Mouse (Mus musculus) lung, postnatal 0 days (tissue): ENCODE data around the gene Vstm4.
A peak's percentile ranks its signal among the peaks of the same experiment; 100 is the strongest.

Experiments used
- CTCF ChIP-seq: IDR thresholded peaks from 2 replicates; pipeline ENCODE4 v1.5.1; 2016; ENCODE audit warnings: antibody characterized with exemption, mild to moderate bottlenecking
- EP300 ChIP-seq: IDR thresholded peaks from 2 replicates; pipeline ENCODE4 v1.6.1; 2016; ENCODE audit warnings: antibody characterized with exemption, mild to moderate bottlenecking, control low read depth

GRCm38 (mm10) chr14:32950312-32951301 lies 94.1 kb downstream of the Vstm4 start:
- no peak for TF ChIP-seq CTCF
- peak; percentile 66; the same call in 1 of the 2 replicates for TF ChIP-seq EP300
